Mouse (Mus musculus): ENCODE measurements at regions not wholly inside any gene's neighbourhood (a gene's known extent, or its start where the extent isn't known, plus 50 kb on each side); places are given as distances from the start of the nearest gene placed in this dataset.

- TF ChIP-seq CTCF (IDR thresholded peaks at IDR 0.05; ENCODE audit: insufficient read depth, low read depth, low read length) (no peak), POLR2A (IDR thresholded peaks at IDR 0.05; ENCODE audit: insufficient read depth, low read depth, low read length) (no peak)
These were observed 171.7 kb downstream of the Cartpt start for GRCm38 (mm10) chr13:99729145-99729544.

Measured in olfactory bulb, adult 2 months (tissue).